Mouse (Mus musculus) hematopoietic stem cell, adult 5-6 weeks (primary cell): ENCODE measurements at regions not wholly inside any gene's neighbourhood (a gene's known extent, or its start where the extent isn't known, plus 50 kb on each side); places are given as distances from the start of the nearest gene placed in this dataset.

ENCODE experiments used
- ATAC-seq, 2 experiments: fragments of 125-278 bp in 1 of 2; replicated peaks in 1 of 2; 2 replicates each; pipeline ENCODE4 v1.8.0; 2016 to 2017; ENCODE audit warnings: inconsistent platforms in 2 of 2, mild to moderate bottlenecking in 2 of 2, moderate number of reproducible peaks in 2 of 2, low read depth in 1 of 2, moderate TSS enrichment in 1 of 2; ENCODE audit not compliant: low FRiP score in 2 of 2, poor library complexity in 2 of 2, severe bottlenecking in 2 of 2, insufficient read depth in 1 of 2, low TSS enrichment in 1 of 2

DNA sequence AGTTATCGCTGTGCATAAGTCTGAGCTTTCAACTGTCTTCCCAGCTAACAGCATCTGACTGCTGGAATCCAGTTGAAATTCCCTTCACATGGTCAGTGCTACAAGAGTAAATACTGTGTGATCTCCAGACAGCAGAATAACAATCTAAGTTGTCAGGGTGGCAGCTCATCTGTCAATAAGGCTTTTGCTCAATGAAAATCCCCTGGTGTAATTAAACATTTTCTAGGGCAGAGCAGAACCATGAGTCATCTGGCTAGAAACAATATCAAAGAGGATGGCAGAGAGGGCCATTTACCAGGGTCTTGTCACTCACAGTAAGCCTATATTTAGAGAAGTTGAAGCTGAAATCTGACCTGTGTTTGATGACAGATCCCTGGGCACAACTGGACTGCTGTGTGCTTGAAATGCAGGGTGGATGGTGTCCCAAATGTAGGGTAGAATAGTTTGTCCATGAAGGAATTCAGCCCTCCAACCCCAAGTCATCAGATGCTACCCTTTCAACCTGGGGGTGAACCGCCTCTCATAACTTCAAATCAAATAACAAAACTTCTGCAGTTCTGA, 675.8 kb upstream of the Acvr2a start:
- ATAC-seq = no peak

DNA sequence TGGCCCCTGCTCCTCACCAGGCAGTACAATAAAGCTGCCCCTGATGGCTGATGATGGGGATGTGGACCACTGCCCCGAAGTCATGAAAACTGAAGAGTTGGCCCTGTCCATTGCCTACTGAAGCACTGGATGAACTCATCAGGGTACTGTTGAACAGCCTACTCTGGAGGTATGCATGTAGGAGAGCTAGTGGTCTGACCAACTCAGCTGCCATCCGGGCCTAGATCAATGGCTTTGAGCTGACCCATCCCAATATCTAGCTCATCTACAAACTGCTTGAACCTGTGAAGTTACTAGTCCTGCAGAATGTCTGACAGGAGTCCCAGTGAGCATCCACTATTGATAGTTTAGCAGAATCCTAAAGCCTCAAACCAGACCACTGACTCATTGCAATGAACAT, 672.6 kb upstream of the Acvr2a start:
- no peak for ATAC-seq

DNA sequence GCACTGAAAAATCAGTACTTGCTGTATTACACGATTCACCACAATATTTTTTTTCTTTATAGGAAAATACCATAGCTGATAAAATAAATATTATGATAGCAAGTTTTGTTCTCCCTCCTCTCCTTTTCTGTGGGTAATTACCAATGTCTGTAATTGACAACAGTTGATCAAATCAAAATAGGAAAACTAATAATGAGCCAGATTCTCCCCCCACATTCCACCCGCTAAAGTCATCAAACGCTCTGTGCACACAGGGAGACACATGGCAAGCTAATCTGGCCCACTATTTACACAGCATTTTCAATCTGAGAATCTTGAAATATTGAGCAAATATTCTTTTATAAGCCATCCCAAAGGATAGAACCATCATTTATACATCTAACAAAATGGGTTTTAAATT, 659.2 kb upstream of the Acvr2a start:
- no peak for ATAC-seq

DNA sequence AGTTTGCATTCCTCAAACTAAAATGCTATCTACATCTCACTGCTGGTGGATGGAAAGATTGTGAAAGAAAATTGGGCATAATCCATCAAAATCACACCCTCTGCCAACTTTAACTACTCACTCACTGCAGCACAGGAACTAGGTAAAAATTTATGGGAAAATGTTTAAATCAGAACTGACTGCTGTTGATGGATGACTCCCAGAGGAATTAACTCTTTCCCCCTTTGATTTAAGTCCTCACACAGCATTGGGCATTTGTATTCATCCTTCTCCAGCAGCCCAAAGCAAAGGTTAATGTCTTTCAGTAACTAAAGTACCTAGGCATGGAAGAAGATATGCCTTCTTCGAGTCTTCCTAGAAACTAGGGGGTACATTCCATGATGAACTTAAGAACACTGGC, 641.3 kb upstream of the Acvr2a start:
- ATAC-seq = no peak

DNA sequence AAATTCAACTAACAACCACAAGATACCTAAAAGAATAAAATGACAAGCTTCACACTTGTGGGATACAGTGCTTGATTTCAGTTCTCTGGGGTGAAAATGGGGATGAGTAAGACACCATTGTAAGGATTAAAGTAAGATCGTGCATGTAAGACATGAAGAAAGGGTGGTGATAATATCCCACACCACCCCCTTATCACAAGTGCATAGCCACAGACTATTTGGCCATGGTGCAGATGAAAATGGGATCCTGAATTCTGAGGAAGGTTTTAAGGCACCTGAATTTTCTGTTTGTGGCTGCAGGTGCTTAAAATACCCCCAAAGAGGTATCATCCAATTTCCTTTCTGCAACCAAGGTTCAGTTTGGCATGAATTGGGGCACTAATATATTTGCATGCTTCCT, 627.7 kb upstream of the Acvr2a start:
- ATAC-seq = no peak

DNA sequence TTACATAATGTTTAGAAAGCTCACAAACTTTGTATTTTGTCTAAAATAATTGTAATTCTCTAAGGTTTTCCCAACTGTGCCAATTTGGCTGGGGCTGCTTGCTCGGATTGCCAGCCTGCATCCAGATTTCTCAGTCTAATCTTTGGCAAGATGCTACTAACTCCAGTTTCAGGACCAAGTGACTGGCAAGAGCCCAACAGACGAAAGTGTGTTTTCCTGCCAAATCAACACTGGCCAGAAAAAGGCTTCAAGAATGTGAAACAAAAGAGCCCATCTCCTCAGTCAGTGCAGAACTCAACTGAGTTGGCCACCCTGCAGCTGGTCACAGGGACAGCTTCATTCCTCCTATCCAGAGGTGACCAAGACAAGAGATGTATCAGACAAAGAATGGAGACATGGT, 627.3 kb upstream of the Acvr2a start:
- ATAC-seq = no peak

DNA sequence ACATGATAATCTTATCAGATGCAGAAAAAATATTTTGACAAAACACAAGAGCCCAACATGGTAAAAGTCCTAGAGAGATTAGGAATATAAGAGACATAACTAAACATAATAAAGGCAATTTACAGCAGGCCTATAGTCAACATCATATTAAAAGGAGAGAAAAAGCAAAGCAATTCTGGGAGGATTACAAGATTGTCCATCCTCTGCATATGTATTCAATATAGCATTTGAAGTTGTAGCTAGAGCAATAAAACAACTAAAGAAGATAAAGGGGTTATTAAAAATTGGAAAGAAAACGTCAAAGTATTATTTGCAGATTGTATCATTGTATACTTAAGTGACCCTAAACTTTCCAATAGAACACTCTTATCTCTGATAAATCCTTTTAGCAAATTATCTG, 602.1 kb upstream of the Acvr2a start:
- ATAC-seq = no peak

DNA sequence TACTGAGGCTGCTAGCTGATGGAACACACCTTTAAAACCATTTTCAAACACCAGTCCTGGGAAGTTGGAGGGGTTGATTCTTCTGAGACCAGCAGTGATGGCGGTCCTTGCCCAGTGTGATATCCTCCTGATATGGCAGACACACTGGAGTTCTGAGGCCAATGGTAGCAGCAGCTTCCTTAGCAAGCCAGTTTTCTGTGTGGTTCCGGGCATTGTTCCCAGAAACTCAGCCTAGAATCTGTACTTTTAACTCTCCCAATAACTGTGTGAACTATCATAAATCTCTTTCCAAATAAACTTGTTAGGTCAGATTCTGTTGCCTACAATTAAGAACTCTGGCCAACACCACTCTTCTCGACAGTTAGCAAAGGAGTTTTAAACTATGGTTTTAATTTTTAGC, 593.1 kb upstream of the Acvr2a start:
- ATAC-seq = no peak

DNA sequence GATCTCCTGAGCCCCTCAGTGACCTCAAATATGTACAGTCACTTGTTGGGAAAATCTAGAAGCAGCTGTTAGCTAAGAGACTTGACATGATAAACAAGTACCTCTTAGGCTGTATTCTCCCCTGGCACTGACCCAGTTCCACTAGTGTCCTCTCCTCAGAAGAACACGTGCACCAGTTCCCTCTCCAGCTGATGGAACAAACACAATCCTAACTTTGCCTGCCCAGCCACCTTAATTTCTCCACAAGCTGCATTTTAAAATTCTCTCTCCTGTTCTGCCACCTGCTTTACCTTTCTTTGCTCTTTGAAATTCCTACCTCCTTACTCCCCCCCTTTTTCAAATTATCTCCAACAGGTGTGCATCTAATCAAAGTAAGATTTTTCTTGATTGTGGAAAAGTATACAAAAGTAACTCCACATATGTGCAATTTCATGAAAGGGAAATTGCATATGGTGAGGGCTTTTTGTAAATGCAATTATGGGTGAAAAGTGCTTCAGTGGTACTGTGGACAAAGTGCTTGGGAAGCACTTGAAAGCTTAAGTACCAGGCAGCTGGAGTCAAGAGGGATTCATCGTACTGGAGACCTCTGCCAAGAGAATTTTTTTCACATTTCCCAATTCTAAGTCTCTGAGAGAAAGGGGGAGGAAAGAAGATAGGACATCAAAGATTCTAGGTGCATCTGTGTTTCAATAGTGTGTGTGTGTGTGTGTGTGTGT, 590.7 kb upstream of the Acvr2a start:
- ATAC-seq = no peak

DNA sequence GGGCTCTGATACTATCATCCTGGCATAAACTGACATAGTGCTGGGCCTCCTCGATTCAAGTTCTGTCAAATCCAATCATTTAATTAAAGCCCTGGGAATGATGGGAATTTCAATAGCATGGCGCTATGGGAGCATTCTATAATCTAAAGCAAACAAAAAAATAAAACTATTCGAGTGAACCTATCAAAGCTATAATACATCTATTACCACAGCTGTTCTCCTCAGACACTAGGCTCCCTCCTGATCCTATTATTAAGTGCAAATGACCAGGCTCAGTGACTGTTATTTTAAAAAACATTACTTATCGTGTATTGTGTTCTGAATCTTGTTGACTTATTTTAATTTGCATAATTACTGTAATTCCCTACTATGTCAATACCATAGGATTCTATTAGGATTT, 563.7 kb upstream of the Acvr2a start:
- ATAC-seq = no peak

DNA sequence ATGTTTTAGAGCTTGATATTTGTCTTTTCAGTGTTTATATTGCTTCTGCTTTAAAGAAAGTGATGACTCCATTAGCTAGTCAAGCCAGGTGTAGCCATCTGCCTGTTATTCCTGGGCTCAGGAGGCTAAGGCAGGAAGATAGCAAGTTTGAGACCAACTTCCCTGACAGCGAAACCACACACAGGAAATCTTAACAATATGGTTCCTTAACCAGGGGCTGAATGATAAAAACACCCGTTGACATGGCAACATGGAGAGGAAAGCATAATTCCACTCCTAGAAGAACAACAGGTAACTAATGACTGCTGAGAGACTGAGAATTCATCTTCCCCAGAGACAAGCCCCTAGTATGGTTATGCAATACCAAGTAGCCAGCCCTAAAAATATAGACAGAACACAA, 553.6 kb upstream of the Acvr2a start:
- ATAC-seq = peak; percentile 92 to 95
